Mouse (Mus musculus): ENCODE data around the gene Ppp1r3c. TPM values are rescaled to one million over a fixed set of nuclear protein-coding genes. Genes with fewer than 3 reads are reported as not detected.

The Ppp1r3c gene
- polyA plus RNA-seq, 1 experiment from 2014 or later = 1.0 TPM

DNA sequence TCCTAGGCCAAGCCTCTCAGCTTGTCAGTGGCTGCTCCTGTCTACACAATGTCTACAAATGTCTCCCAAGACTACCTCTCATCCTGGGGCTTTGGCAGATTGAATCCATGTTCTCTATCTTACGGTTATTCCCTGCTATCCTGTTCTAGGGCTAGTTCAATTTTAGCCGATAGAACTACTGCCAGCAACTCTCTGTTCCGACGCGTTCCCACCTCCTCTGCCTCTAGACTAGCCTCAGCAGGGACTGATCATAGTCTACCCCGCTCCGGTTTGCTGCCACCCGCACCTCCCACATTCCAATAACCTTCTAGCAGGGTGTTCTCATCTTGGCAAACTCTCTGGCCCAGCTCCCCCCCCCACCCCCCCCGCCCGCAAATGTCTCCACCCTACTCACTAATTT lies 20.9 kb downstream of the Ppp1r3c start:
- WGBS (ENCODE audit: insufficient replicate concordance) = 84% methylated on average over 10 of the region's 10 CpGs
- Histone ChIP-seq H3K27me3 (replicated peaks) (no peaks in the 10 kb centered on the region), H3K4me3 (no peak overlapping the region), H3K9me3 (replicated peaks) (no peaks in the 10 kb centered on the region), H3K27ac (no peak overlapping the region), H3K4me1 (no peaks in the 10 kb centered on the region), H3K4me2 (no peak overlapping the region), H3K36me3 (no peaks in the 10 kb centered on the region), H3K9ac (no peak overlapping the region)
- ATAC-seq = no peak

DNA sequence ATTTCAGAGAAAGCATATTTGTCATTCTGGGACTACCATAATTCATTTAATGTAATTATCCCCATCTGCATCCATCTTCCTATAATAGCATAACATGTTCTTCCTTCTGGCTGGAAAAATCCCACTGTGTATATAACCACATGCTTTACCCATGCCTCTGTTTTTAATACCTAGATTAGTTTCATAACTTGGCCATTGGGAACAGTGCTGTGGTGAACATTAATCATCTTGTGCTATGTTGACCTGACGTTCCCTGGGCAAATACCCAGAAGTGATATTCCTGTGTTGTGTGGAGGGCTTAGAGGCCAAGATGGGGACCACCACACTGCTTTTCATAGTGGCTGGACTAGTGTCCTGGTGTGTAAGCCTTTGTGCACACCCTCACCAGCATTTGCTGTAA lies 22.0 kb downstream of the Ppp1r3c start:
- Histone ChIP-seq H3K27me3 (replicated peaks) (no peaks in the 10 kb centered on the region), H3K4me2 (no peak overlapping the region), H3K9me3 (replicated peaks) (no peaks in the 10 kb centered on the region), H3K36me3 (no peaks in the 10 kb centered on the region), H3K4me1 (no peaks in the 10 kb centered on the region), H3K4me3 (no peak overlapping the region), H3K9ac (no peak overlapping the region), H3K27ac (no peak overlapping the region)
- 71% methylated on average over 1 of the region's 1 CpGs for WGBS (ENCODE audit: insufficient replicate concordance)
- ATAC-seq = no peak

DNA sequence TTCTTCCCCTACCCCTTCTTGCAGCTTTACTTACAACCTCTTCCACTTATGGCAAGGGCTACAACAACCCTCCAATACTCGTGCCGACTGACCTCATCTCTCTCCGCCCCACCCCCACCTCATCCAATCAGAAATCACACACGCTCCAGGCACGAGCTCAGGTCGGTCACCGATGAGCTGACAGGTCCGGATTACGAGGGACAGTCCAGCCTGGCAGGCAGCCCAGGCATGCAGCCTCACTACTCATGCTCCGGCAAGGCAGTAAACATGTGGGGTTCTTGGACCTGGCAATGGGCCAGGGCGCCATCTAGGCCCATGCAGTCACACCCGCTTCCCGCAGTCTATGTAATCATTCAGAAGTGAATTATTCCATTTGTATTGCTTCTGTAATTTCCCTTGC lies 23.4 kb downstream of the Ppp1r3c start:
- H3K9ac ChIP-seq = no peak overlapping the region
- H3K36me3 ChIP-seq = no peaks in the 10 kb centered on the region
- 65% methylated on average over 13 of the region's 13 CpGs for WGBS (ENCODE audit: insufficient replicate concordance)
- H3K4me2 ChIP-seq = no peak overlapping the region
- no peak overlapping the region for H3K27ac ChIP-seq
- no peak for ATAC-seq
- no peaks in the 10 kb centered on the region for H3K27me3 ChIP-seq (replicated peaks)
- H3K9me3 ChIP-seq (replicated peaks) = no peaks in the 10 kb centered on the region
- H3K4me1 ChIP-seq = no peaks in the 10 kb centered on the region
- no peak overlapping the region for H3K4me3 ChIP-seq

DNA sequence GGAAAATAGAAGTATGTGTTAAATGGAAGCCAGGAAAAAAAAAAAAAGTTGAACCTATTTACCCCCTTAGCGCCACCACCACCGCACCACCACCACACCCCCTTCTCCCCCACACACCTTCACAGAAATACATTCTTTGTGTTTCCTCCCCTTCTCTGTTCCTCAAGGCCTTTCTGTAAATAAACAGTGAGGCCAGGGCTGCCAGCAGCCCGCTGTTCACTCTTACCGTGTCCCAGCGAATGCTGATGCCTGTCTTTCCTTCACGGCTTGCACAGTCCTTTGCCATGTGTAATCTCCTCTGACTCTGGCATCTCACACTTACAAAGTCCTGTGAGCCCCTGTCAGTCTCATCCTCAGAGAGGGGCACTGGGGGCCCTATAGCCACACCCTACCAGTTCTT lies 30.3 kb downstream of the Ppp1r3c start:
- no peak overlapping the region for H3K4me2 ChIP-seq
- no peak for ATAC-seq
- H3K9ac ChIP-seq = no peak overlapping the region
- WGBS (ENCODE audit: insufficient replicate concordance) = 74% methylated on average over 6 of the region's 6 CpGs
- no peak overlapping the region for H3K27ac ChIP-seq
- 0 out of 2 replicates have a peak, but pooled peaks cover 10% of the 10 kb centered on the region for H3K4me1 ChIP-seq
- H3K4me3 ChIP-seq = no peak overlapping the region
- no peaks in the 10 kb centered on the region for H3K36me3 ChIP-seq
- H3K9me3 ChIP-seq (replicated peaks) = no peaks in the 10 kb centered on the region
- no peaks in the 10 kb centered on the region for H3K27me3 ChIP-seq (replicated peaks)

DNA sequence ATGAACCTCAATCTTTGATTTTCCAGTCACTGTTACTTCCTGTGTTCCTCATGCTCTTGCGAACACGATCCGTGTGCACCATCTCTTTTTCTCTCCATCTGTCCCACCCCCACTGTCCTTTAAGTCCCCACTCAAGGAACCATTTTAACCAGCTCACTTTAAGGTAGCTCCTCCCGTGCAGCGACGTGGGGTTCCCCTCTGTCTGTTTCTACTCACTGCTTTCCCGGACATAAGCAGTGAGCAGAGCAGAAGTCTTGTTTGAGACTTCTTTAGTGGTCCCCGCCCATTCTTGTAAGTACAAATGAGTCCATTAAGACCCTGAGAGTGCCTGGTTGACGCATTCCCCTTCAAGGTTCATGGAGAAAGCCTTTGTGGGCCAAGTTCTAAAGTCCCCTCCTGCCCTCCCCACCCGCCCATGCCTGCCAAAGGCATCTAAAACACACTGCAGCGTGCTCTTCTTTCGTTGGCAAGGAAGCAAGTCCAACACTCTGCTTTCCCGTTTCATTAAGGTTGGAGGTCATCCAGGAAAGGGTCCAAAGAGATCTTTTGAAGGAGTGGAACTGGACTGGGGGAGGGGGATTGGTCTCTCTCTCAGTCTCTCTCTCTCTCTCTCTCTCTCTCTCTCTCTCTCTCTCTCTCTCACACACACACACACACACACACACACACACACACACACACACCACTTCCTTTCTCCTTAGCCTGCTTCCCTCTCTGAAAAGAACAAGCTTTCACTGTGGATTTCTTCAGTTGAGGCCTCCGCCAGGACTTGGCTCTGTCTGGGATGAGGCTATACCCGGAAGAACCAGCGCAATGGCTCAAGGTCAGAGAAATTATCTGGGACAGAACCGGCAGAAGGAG lies 30.9 kb downstream of the Ppp1r3c start:
- no peak overlapping the region for H3K4me3 ChIP-seq
- no peaks in the 10 kb centered on the region for H3K36me3 ChIP-seq
- H3K4me1 ChIP-seq = 0 out of 2 replicates have a peak, but pooled peaks cover 10% of the 10 kb centered on the region
- H3K9me3 ChIP-seq (replicated peaks) = no peaks in the 10 kb centered on the region
- H3K9ac ChIP-seq = no peak overlapping the region
- peak overlapping the region; percentile 40; the same call in 1 of the 2 replicates for H3K27ac ChIP-seq
- no peak overlapping the region for H3K4me2 ChIP-seq
- no peak for ATAC-seq
- no peaks in the 10 kb centered on the region for H3K27me3 ChIP-seq (replicated peaks)
- 61% methylated on average over 17 of the region's 17 CpGs for WGBS (ENCODE audit: insufficient replicate concordance)

DNA sequence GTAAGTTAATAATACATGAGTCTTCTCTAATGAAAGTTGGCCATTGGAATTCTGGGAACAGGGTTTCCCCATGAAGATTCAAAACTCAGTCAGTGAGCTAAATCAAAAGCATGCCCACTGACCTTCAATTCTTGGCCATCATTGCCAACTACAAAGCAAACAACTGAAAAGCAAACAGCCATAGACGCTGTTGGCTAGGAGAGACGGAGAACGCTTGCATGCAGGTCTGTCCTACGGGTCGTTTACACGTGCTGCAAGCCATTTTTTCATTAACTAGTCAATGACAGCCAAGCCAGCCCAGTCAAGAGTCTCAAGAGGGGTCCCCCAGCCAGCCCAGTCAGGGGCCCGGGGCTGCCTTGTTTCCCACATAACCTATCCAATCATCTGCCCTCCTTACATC lies 31.7 kb downstream of the Ppp1r3c start:
- no peaks in the 10 kb centered on the region for H3K27me3 ChIP-seq (replicated peaks)
- no peaks in the 10 kb centered on the region for H3K9me3 ChIP-seq (replicated peaks)
- 0 out of 2 replicates have a peak, but pooled peaks cover 10% of the 10 kb centered on the region for H3K4me1 ChIP-seq
- H3K4me2 ChIP-seq = no peak overlapping the region
- no peak overlapping the region for H3K9ac ChIP-seq
- no peak overlapping the region for H3K4me3 ChIP-seq
- WGBS (ENCODE audit: insufficient replicate concordance) = 69% methylated on average over 7 of the region's 7 CpGs
- no peaks in the 10 kb centered on the region for H3K36me3 ChIP-seq
- H3K27ac ChIP-seq = no peak overlapping the region
- no peak for ATAC-seq

DNA sequence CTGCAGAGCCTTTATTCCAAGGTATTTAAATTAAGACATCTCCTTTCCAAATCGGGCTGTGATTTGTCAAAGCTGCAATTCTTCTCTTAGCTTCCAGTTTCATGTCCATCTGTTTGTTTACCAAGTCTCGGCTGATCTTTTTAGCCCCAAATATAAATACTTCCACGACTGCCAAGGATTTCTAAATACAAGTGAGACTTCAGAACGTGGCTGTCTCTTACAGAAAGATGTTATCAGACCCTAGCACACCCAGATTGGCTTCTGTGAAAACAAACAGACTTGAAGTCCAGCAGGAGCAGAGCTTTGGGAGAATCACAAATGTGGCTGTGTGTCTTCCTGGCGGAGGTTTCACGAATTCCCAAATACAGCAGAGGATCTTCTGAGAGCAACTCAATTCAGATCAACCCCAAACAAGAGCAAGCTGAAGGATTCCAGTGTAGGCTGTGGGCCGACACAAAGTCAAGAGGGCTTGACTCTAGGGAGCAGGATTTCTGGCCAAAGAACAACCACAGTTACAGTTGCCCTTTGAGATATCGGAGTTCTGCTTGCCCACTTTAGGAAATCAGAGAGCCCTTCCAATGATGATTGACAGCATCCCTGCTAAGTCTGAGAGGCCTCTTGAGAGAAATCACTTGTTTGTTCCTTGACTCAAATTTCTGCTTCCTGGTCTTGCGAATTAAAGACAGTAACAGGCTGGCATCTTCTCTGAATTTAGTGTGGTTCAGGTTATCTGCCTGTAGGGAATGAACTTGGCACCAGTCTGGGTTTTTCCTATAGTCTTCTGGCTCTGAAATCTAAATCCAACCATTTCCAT lies 34.4 kb downstream of the Ppp1r3c start:
- Histone ChIP-seq H3K9ac (no peak overlapping the region), H3K9me3 (replicated peaks) (no peaks in the 10 kb centered on the region), H3K4me2 (no peak overlapping the region), H3K4me1 (0 out of 2 replicates have a peak, but pooled peaks cover 10% of the 10 kb centered on the region), H3K27me3 (replicated peaks) (no peaks in the 10 kb centered on the region), H3K36me3 (no peaks in the 10 kb centered on the region), H3K27ac (no peak overlapping the region), H3K4me3 (no peak overlapping the region)
- 42% methylated on average over 9 of the region's 9 CpGs for WGBS (ENCODE audit: insufficient replicate concordance)
- ATAC-seq = no peak

DNA sequence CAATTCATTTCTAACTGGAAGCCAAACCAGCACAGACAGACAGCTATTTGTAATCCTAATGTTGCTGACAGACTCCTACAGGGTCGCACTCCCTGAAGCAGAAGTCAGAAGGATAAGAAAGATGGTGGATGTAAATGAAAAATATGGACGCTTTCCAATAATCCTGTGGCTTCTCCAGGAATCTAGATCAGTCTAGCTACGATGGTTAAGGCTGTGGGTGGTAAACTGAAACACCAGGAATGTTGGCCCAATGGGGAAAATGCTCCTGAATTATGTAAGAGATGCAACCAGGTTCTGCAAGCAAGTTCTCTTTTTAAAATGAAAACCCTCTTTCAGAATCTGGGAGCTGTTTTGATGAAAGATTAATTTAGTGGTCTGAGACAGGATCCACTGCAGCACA lies 35.1 kb downstream of the Ppp1r3c start:
- Histone ChIP-seq H3K9ac (no peak overlapping the region), H3K27ac (no peak overlapping the region)

DNA sequence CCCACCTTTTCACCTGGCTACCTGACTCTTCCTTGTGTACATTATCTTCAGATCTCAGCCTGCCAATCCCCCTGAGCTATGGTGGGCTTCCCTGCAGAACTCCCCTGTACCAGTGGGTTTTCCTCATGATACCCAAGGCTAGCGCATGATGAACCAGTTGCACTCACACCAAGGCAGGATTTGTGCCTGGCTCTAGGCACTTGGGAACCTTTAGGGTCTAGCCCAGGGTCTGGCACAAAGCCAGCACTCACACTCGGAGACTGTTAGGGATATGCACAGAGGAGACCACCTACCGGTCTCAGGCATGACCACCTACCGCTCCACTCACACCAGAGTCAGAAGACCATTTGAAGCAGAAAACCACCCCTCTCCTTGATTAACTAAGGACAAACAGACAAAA lies 35.5 kb downstream of the Ppp1r3c start:
- Histone ChIP-seq H3K9ac (no peak overlapping the region), H3K36me3 (no peaks in the 10 kb centered on the region), H3K4me2 (no peak overlapping the region), H3K27ac (no peak overlapping the region), H3K9me3 (replicated peaks) (no peaks in the 10 kb centered on the region), H3K4me3 (no peak overlapping the region), H3K4me1 (0 out of 2 replicates have a peak, but pooled peaks cover 10% of the 10 kb centered on the region), H3K27me3 (replicated peaks) (no peaks in the 10 kb centered on the region)
- WGBS (ENCODE audit: insufficient replicate concordance) = 67% methylated on average over 4 of the region's 4 CpGs
- no peak for ATAC-seq

More for the DNA sequence above, 35.1 kb downstream of the Ppp1r3c start:
- Histone ChIP-seq H3K4me3 (no peak overlapping the region), H3K27me3 (replicated peaks) (no peaks in the 10 kb centered on the region), H3K36me3 (no peaks in the 10 kb centered on the region), H3K9me3 (replicated peaks) (no peaks in the 10 kb centered on the region), H3K4me2 (no peak overlapping the region), H3K4me1 (0 out of 2 replicates have a peak, but pooled peaks cover 10% of the 10 kb centered on the region)
- no peak for ATAC-seq
- 57% methylated on average over 3 of the region's 3 CpGs for WGBS (ENCODE audit: insufficient replicate concordance)

DNA sequence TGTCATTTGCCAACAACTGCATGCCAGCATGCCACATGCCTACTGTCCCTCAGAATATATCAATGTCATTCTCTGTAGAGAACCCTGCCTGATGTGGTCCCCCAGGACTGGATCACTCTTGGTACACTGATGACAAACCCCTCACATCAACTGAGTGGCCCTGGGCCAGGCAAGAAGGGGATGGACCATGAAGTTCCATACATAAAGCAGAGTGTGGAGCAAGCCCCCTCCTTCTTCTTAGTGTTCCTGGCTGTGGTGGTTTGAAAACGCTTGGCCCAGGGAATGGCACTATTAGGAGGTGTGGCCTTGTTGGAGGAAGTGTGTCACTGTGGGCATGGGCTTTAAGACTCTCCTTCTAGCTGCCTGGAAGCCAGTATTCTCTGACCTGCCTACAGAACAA lies 37.3 kb downstream of the Ppp1r3c start:
- ATAC-seq = no peak
- H3K27me3 ChIP-seq (replicated peaks) = no peaks in the 10 kb centered on the region
- no peaks in the 10 kb centered on the region for H3K4me1 ChIP-seq
- 67% methylated on average over 1 of the region's 1 CpGs for WGBS (ENCODE audit: insufficient replicate concordance)
- no peak overlapping the region for H3K4me2 ChIP-seq
- no peaks in the 10 kb centered on the region for H3K9me3 ChIP-seq (replicated peaks)
- H3K4me3 ChIP-seq = no peak overlapping the region
- no peaks in the 10 kb centered on the region for H3K36me3 ChIP-seq
- no peak overlapping the region for H3K27ac ChIP-seq
- no peak overlapping the region for H3K9ac ChIP-seq

DNA sequence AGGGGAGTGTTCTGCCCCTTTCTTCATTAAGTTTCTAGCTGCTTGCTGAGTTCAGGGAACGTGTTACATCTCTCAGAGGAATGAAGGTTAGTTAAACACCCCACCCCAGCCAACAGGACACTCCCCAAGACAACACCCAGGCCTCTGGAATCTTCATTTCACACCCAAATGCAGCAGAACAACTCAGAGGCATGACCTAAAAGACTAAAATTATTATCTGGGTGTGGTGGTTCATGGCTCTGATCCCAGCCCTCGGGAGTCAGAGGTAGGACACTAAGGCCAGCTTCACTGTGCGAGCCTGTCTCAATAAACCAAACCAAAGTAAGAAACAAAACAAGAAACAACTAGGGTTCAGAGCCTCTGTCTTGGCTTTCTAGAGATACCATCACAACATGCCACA lies 38.3 kb downstream of the Ppp1r3c start:
- no peak overlapping the region for H3K4me3 ChIP-seq
- H3K9ac ChIP-seq = no peak overlapping the region
- no peaks in the 10 kb centered on the region for H3K9me3 ChIP-seq (replicated peaks)
- no peak overlapping the region for H3K4me2 ChIP-seq
- no peak for ATAC-seq
- H3K27me3 ChIP-seq (replicated peaks) = no peaks in the 10 kb centered on the region
- H3K4me1 ChIP-seq = no peaks in the 10 kb centered on the region
- H3K36me3 ChIP-seq = no peaks in the 10 kb centered on the region
- H3K27ac ChIP-seq = no peak overlapping the region
- 67% methylated on average over 3 of the region's 3 CpGs for WGBS (ENCODE audit: insufficient replicate concordance)

DNA sequence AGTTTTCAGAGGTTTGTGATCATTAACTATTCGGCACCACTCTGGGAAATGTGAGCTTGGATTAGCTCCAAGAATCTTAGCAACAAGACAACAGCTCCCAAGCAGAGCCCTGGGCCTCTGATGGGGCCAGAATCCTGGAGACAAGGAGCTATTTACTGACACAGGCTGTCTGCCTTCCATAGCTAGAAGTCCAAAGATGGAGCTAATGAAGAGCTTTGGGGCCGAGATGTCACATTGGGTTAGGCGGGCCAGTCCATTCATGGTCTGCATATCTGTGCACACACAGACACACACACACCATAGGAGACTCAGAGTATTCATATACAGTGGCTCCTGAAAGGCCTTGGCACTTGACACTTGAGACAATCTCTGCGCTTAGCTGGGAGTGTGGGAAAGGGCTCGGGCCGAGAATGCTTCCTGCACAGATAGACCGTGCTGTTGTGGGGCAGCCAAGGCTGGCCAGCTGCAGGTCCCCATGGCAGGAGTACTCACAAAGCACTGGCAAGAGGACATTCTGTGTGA lies 39.8 kb downstream of the Ppp1r3c start:
- 69% methylated on average over 7 of the region's 7 CpGs for WGBS (ENCODE audit: insufficient replicate concordance)
- Histone ChIP-seq H3K9ac (no peak overlapping the region), H3K27me3 (replicated peaks) (no peaks in the 10 kb centered on the region), H3K4me2 (no peak overlapping the region), H3K4me1 (no peaks in the 10 kb centered on the region), H3K4me3 (no peak overlapping the region), H3K36me3 (no peaks in the 10 kb centered on the region), H3K27ac (no peak overlapping the region), H3K9me3 (replicated peaks) (no peaks in the 10 kb centered on the region)
- no peak for ATAC-seq

Data from liver, embryonic 12.5 days (tissue).